Mouse (Mus musculus): ENCODE data around the gene Wscd2.
A peak's percentile ranks its signal among the peaks of the same experiment; 100 is the strongest.

Gene Wscd2

DNA sequence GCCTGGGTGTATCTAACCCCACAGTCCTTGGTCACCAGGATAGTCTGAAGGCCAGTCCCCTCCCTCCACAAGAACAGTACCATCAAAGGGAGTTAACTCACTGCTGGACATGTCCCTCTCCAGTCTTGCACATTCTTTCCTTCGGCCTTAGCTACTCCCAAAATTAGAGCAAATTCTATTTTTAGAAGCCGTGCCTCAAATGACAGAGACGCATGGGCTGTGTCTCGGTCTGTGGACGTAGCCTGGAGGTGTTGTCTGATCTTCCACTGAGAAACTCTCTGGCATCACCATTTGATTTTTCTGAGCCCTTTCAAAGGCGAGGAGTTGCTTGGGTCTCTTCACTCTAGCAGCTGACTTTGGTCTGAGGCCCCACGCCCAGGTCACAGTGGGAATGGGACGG lies 2.3 kb upstream of the Wscd2 start:
- no peak for DNase-seq

DNA sequence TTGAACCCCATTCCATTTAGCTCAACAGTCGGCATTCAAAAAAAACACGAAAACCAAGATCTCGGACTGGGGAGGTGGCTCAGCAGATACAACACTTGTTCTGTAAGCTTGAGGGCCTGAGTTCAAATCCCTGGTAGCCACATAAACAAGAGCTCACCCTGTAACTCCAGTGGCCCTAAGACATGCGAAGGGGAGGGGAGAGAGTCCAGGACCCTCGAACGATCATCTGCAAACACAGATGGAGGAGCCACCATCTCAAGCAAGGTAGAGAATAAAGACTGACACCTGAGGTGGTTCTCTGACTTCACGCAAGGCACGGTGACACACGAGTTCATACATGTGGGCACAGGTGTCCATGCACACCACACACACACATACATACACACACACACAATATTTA lies 516 bp upstream of the Wscd2 start:
- DNase-seq = no peak

DNA sequence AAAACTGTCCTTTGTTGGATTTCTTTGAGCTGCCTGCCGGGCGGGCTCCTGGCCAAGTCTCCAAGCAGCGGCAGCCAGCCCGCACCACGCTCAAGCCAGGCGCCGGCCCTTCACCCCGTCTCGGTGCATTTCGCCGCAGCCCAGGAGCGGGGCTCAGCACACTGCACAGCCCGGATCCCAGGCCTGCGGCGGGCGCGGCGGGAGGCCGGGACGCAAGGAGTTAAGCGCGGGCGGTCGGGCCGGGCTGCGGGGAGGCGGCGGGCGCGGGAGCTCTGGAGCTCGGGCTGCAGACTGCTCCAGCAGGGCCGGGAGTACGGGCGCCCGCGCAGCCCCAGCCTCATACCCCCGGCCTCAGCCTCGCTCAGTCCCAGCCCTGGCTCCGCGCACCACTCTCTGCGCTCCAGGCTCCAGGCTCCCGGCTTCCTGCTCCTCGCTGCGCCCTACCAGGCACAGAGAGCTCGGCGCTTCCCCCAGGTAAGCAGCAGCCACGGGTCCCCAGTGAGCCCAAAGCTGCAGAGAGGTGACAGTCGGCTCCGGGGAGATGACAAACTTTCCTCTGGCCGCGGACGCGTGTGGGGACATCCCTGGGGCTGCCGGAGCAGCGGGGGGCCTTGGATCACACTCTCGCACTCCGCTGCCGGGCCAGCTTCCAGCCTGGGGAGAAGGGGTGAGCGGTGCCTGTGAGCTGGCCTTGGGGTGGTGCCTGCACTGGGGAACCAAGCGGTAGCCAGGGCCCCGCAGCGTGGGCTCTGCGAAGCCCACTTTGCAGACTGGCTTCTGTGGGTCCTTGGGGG lies 531 bp downstream of the Wscd2 start:
- peak; percentile 73 for DNase-seq

DNA sequence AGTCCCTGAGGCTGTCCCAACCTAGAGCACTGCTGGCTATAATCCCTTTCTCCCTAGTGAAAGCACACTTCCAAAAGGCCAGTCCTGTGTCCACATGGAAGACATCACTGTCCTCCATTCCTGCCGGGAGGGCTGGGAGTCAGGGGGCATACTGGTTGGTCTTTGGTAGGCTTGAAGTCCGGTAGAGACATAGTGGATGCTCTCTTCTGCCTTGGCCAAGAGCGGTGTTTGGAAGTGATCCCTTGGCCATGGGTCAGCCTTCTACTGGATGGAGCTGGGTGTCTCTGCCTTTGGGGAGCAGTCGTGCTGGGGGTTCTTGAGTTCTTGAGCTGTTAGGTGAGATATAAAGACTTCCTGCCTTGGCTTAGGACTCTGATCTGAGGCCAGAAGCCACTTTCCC lies 1.4 kb downstream of the Wscd2 start:
- DNase-seq = no peak

DNA sequence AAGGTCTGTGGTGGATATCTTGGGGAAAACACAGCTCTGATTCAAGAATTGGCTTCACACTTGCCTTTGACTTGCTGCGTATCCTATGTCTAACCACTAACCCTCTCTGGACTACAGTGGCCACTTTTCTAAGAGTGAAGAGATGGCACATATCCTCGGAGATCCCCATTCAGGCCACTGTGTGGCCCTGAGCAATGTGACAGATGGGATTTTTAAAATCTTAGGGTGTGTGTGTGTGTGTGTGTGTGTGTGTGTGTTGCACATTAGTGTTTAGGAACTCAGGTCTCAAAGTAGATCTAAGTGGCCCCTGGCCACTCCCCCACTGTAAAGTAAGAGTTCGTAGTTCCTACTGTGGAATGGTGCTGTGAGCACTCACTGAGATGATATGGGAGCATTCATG lies 1.9 kb downstream of the Wscd2 start:
- DNase-seq = no peak

DNA sequence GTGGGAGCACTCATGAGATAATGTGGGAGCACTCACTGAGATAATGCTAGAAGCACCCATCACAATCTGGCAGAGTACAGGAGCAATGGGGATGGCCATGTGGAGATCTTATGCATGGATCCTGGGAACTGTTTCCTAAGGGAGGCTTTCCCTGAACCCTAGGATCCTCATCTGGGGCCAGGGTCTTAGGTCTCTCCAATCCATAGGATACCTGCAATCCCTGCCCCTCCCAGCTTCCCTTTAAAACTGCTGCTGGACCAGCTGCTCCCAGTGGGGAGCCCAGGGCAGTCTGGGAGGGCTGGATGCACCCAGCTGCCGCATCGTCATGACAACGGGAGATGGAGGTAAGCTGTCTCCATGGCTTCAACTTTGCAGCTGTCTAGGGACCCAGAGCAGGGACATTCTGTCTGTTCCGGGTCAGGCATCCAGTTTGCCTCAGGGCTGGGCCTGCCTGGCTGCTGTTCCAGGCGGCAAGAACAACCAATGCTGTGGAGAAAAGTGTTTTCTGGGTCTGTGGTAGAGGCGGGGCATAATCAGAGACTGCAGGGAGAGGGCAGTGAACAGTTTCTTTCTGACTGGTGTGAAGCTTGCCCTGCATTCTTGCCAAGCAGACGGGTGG lies 2.4 kb downstream of the Wscd2 start:
- peak; percentile 58 for DNase-seq

DNA sequence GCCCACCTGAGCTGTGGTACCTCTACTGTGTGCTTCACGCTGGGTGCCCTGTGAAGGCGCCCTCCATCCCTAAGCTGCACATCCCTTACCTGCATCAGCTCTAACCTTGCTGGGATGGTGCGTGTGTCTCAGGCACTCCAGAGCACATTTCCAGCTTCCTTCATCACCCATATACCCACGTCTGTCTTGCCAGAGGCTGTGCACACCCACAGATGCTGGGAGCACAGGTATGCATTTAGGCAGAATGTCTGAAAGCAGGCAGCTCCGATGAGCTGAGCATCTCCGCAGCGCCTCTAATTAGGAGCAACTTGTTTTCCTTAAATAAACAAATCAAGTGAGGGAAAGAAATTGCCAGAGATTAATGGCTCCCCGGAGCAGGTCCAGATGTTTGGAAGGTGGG lies 3.9 kb downstream of the Wscd2 start:
- no peak for DNase-seq

DNA sequence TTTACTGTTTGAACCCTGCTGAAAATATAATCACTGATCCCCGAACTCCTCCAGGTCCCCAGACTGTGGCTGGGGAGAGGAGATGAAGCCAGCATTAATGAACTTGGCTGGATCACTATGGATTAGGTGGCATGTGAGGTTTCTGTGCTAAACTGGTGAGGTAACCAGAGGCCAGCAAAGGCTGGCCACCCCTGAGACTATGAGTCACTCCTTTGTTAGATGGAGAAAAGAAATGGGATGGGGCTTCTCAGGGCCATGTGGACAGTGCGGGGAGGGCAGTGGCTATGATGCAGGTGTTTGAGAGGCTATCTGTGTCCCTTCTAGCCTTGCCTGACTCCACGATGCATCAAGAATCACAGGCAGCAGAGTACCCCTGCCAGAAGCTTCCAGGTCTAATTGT lies 6.8 kb downstream of the Wscd2 start:
- no peak for DNase-seq

DNA sequence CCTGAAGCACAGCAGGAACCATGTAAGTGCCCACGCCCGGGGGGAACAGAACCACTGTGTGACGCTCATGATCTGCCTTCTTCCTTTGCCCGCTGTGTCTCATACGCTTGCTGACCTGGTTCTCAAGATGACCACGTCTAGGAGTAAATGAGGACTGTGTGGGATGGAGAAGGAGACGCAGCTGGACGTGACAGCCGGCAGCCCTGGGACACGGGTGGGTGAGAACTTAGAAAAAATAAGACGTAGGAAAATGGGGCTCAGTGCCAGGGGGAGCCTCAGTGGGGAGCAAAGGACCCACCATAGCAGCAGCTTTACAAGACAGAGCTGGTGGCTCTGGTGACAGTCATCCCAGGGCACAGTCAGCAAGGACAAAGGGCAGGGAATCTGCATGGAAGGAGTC lies 9.3 kb downstream of the Wscd2 start:
- DNase-seq = peak; percentile 43

DNA sequence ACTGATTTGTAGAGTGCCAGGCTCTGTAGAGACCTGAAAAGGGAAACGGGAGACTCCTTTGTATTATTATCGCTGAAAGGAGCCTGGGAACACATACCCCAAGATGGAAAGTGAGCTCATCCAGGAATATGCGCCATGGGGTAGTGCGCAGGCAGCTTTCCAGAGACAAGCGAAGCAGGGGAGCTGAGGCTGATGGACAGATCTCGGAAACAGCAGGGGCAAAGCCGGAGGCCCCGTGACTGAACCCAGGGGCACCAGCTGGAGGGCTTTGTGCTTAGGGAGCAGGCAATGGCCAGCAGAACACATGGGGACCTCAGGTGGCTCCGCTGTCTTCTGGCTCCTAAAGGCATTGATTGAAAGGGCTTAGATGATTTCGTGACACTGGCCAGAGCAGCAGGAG lies 13.1 kb downstream of the Wscd2 start:
- DNase-seq = peak; percentile 74

DNA sequence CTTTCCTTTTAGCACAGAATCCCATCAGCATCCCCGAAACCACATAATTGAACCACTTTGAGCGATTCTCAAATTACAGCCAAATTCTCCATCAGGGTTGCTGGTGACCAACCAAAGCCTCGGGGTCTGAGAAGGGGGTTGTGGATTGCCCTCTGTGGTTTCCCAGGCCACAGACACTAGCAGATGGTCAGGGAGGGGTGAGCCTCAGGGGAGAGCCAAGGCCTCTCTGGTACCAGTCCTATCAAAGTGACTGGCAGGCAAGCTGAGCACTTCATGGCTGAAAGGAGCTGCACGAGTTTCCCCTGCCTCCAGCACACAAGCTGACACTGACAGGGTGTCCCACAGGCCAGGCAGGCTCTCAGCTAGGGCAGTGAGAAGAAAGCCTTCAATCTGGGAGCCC lies 14.5 kb downstream of the Wscd2 start:
- no peak for DNase-seq

DNA sequence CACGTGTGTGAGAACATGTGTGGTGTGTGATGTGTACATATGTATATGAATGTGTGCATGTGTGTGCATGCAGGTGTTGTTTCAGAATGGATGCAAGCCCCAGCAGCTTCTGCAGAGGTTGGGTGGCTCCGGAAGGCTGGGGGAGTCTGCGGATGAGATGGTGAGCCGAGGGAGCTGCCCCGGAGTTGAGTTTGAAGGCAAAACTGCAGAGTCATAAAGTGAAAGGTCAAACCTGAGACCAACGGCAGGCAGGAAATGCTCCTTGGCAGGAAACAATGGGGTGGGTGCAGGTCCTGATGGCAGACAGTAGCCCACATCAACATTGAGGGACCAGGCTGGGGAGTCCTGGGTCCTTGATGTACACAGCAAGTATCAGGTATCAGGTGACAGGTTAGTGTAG lies 15.9 kb downstream of the Wscd2 start:
- no peak for DNase-seq

DNA sequence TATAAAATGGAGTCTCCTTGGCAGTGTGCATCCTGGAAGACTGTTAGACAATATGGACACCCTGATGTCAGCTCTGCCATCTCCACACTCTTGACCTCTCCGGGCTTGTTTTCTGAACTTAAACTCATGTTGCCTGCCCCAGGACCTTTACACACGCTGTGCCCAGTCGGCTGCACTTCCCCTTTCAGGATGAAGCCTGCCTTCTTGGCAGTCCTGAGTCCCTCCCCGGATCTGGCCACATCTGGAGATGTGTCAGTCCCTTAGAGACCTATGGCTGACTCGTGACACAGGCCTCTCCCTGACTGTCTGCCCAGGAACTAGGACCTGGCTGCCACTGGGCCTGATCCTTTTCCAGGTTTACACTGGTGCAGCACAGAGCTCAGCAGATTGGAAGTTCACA lies 16.6 kb downstream of the Wscd2 start:
- no peak for DNase-seq

DNA sequence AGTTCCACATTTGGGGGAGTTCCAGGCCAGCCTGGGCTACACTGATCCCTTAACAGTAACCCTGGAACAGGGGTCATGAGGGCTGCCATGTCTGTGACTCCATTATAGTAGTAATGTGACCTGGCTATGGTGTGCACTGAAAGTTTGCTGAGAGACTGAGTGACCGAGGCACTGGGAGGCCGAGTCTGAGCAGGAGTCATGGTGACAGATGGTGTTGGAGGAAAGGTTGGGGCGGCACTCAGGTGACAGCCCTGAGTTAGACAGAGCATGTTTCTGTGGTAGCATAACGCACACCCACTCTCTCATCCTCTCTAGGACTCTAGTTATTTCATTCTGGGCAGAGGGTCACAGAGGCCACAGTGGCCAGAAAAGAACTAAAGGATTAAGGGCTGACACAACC lies 19.0 kb downstream of the Wscd2 start:
- DNase-seq = no peak

DNA sequence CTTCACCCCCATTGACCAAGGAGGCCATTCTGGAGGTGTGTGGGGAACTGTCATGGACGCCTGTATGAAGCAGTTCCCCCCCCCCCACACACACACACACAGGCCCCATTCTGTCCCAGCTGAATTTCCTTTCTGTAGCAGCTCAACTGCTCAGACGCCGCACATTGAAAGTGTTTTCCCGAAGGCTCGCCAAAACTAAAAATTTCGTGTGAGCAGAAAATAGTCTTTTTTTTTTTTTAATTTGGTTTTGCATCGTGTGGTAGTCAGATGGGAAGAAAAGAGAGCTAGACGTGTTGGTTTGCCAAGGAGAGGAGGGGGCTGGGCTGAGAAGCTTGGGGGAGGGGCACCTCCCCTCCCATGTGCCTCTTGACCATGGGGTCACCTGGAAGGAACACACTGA lies 23.5 kb downstream of the Wscd2 start:
- DNase-seq = no peak

DNA sequence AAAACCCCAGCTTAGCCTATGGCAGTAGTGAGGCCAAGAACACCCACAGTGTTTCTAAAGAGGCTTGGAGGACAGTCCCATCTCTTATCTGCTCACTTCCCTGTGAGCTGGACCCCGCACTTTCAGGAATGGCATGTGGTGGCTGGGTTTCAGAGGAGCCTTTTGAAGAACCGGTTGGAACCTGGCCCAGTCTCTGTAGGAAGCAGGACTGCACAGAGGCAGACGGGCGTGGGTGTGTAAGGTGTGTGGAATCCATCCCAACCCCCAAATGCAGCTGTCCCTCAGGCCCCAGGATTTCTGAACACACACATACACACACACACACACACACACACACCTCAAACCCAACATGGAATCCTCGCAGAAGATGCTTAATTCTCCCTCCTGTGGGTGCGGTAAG lies 23.9 kb downstream of the Wscd2 start:
- peak; percentile 94 for DNase-seq

DNA sequence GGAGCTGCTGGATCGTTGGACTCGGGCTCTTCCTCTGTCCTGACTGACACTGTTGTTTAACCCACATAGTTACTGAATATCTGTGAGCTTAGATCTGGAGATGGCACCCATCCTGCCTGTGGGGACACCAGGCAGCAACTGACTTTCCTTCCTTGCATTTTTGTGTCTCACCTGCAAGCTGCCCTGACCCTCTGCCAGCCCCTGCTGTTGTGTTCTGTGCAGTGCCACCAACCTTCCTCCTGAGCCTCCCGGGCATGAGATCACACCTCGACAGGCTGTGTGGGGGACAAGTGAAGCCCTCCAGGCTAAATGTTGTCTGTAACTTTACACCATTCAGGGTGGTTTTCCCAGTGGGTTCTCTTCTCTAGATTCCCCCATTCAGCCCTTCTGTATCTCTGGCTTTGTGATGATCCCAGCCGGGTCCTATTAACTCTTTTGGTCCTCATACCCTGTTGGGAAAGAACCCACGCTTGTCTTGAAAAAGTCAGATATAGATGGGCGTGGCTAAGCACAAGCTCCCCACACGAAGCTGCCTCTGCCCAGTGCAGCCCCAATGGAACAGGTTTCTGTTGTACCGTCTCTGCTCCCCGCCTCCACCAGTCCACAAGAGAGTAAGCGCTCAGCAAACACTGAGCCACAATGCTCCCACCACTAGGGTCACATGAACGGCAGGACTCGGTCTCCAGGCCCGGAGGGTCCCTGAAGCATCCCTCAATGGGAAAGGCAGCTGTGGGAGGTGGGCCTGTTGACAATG lies 26.2 kb downstream of the Wscd2 start:
- no peak for DNase-seq

DNA sequence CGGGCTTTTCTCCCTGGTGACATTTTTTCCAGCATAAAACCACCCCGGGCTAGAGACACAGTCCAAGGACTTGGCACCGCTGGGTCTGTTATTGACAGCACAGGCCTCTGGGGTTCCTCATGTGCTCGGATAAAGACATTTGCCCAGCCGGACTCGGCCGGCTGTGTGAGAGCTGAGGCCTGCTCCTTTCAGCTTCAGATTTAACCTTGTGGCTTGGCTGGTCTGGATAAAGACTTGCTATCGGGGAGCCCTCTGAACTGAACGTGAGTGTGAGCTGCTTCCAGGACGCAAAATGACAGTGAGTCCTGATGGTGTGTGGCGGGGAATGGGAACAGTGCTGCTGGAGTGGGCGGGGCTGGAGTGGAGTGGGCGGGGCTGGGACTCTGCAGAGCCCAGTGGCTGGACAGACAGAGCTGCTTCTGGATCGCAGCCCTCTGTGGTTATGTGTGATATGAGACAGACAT lies 26.8 kb downstream of the Wscd2 start:
- no peak for DNase-seq

DNA sequence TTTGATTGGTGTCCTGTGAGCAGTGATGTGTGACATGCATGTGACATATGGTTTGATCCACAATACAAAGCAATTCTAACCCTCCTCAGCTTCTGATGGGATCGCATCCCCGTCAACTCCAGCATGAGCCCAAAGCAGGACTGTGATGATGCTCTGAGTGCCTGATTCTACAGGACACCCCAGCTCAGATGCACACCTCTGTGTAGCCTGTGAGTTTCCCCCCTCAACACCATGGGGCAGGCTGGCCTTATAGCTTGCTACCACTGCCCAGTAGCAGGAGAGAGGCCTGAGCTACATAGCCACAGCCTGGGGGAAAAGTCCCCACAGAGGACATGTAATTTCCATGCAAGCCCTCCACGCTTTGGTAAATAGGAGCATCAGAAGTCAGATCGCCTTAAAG lies 27.3 kb downstream of the Wscd2 start:
- DNase-seq = no peak

DNA sequence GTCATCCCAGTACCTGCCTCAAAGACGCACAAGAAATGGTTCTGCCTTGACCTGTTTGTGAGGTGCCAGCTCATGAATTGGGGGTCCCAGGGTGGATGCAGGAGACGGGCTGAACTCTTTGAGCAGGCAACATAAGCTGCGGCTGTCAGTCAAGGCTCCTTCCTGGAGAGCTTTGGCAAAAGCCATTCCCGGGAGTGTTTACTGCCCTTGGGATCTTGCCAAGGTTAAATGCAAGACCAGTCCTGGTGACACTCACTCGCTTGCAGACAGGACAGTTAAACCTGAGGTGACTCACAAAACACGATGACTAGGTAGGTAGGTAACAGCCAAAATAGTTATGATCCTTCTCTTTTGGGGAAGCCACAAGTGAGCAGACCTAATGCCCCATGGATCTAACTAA lies 30.9 kb downstream of the Wscd2 start:
- no peak for DNase-seq

DNA sequence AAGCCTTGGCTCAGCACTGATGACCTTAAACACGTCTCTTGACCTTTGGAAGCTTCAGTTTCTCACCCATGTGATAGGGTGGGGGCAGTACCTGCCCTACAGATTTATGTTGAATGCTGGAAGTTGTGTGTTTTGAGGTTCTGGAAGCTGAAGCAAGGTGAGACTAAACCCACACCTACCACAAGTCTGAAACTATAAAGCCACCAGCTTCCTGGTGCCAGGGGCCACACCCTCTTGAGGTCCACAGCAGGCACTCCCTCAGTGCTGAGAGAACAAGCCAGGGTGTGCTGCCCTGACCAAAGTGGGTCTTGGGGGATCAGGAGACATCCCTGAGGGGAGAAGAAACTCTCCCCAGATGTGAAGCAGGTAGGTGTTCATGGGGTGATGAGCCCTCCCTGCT lies 48.7 kb downstream of the Wscd2 start:
- DNase-seq = no peak

DNA sequence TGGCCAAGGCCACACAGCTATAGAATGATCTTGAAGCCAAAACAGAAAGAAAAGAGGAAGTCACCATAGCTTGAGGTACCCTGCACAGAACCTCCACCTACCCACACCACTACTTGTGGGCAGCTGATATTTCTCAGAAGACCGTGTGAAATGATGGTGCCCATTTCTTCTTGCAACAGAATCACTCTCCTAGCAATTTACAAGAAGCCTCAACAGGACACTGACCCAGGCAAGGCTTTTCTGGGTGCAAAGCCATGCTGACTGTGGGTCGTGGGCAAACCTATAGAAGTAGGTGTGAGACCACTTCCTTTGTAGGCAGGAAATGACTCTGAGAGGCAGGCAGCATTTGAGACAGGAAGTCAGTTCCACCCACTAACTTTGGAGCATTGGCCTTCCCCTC lies 49.3 kb downstream of the Wscd2 start:
- DNase-seq = no peak

DNA sequence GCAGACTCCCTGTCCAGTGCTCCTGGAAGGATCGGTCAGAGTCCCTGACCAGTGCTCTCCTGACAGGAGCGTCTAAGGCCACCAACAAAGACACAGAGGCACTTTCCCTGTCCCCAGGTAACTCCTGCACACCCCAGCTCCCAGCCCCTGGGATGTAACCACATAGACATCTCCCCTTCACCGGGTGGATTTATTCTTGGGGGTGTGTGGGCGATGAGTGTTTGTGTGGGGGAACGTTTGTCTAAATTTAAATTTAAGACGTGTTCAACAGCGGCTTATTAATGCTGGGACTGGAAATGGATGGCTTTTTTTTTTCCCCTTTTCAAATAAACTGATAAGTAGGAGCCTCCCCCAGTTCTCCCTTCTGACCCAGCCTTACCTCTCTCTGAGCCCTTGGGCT lies 49.7 kb downstream of the Wscd2 start:
- DNase-seq = peak; percentile 33

DNA sequence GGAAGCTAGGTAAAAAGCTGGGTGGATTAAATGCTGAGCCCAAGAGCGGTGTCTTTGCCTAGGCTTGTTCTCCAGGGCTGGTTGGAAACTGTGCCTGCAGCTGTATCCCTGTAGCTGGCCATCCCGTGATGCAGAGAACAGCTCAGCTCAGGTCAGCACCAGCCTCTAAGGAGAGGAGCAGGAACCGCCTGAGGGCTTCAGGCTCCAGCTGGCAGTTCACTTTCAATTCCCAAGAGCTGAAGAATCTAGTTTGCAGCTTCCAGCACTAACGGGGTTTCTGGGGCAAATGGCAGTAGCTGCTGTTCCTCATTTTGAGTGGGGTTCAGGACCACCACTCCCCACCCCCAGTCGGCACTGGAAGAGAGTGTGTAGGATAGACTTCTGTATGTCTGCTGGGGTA lies 51.1 kb downstream of the Wscd2 start:
- no peak for DNase-seq

Measured in right cerebral cortex, adult 18-20 months (tissue).